Mouse (Mus musculus) stomach, embryonic 14.5 days (tissue): ENCODE measurements around the gene Lrrc9. TPM values are rescaled to one million over a fixed set of nuclear protein-coding genes. Genes with fewer than 3 reads are reported as not detected.

Experiments
- ATAC-seq: fragments of 200-750 bp; cut with Nextera tagmentation; 2 replicates; pipeline ENCODE4 v1.8.0; 2017; ENCODE audit warnings: low read depth, moderate TSS enrichment; ENCODE audit not compliant: insufficient number of reproducible peaks, insufficient read depth, low FRiP score
- H3K27ac ChIP-seq: fragments of 300-500 bp; sonication (generic); 2 replicates; pipeline ENCODE4 v1.5.1; 2014; ENCODE audit warnings: mild to moderate bottlenecking, low read length, moderate library complexity, mixed read lengths
- H3K27me3 ChIP-seq: fragments of 300-500 bp; sonication (generic); 2 replicates; pipeline ENCODE4 v1.6.1; 2014; ENCODE audit warnings: low read length, control low read depth, mixed read lengths; ENCODE audit not compliant: control insufficient read depth, insufficient read depth
- H3K36me3 ChIP-seq: fragments of 300-500 bp; sonication (generic); 2 replicates; pipeline ENCODE4 v1.6.1; 2014; ENCODE audit warnings: mild to moderate bottlenecking, control low read depth, low read length, moderate library complexity, mixed read lengths; ENCODE audit not compliant: control insufficient read depth, insufficient read depth
- H3K4me1 ChIP-seq: fragments of 300-500 bp; sonication (generic); 2 replicates; pipeline ENCODE4 v1.6.1; 2014; ENCODE audit warnings: low read length, control low read depth, mixed read lengths; ENCODE audit not compliant: control insufficient read depth, insufficient read depth
- H3K4me2 ChIP-seq: fragments of 300-500 bp; sonication (generic); replicated peaks from 2 replicates; pipeline ENCODE4 v1.6.1; 2014; ENCODE audit warnings: low read depth, low read length, control low read depth
- H3K4me3 ChIP-seq: fragments of 300-500 bp; sonication (generic); 2 replicates; pipeline ENCODE4 v1.5.1; 2014; ENCODE audit warnings: low read depth, low read length, control low read depth
- H3K9ac ChIP-seq: fragments of 300-500 bp; sonication (generic); replicated peaks from 2 replicates; pipeline ENCODE4 v1.6.1; 2014; ENCODE audit warnings: low read depth, mild to moderate bottlenecking, control low read depth, low read length, moderate library complexity, mixed read lengths
- H3K9me3 ChIP-seq: fragments of 300-500 bp; sonication (generic); 2 replicates; pipeline ENCODE4 v1.6.1; 2016; ENCODE audit warnings: low read depth, low read length, control low read depth; ENCODE audit not compliant: control insufficient read depth
- WGBS: fragments of 180-500 bp; shearing (Covaris S2); extraction: QIAGEN DNeasy Blood & Tissue Kit; methylation state at CpG from one replicate; pipeline ENCODE4 v1.1.7; 2014; 5-methylcytosine and 5-hydroxymethylcytosine counted together
- polyA plus RNA-seq: library from polyadenylated mRNA; unstranded; fragments of >200 nt; fragmentation: Nextera tagmentation; extraction: Ambion mirVana; gene quantifications from 2 replicates; pipeline ENCODE4 v1.2.1, GENCODE M21; 2014

The Lrrc9 gene
- polyA plus RNA-seq, 1 experiment from 2014 or later = 0.42 TPM

DNA sequence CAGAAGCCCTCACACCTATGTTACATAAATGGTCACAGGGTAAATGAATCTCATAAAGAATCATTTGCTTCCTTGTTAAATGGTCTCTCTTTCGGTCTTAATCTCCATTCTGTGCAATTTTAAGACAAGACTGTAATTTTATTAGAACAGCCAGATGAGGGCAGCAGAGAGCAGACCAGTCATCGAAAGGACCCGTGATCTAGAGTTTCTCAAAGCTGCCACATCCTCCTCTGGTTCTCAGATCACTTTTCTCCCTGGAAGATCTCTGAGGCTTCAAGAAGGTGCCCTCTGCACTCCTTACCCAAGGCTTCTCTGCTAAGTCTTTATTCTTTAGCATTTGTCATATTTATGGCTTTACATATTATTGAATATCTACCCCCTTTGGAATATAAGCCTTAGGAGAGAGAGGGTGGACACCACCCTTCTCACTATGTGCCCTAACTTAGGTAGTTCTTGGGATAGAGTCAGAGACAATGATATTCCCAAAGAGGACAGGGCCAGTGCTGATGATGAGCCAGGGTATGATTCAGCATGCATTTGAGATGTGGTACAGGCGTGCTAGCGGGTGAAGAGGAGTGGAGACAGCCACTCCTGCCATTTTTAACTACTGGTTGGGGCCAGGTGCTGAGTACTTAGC lies 20.3 kb downstream of the Lrrc9 start:
- no peak overlapping the region for H3K9ac ChIP-seq
- no peaks in the 10 kb centered on the region for H3K9me3 ChIP-seq
- H3K4me3 ChIP-seq = no peak overlapping the region
- no peaks in the 10 kb centered on the region for H3K27me3 ChIP-seq
- H3K4me2 ChIP-seq = no peak overlapping the region
- ATAC-seq = peak; percentile 10; the same call in 1 of the 2 replicates
- H3K36me3 ChIP-seq = no peaks in the 10 kb centered on the region
- no peaks in the 10 kb centered on the region for H3K4me1 ChIP-seq
- 44% methylated on average over 5 of the region's 5 CpGs for WGBS
- no peak overlapping the region for H3K27ac ChIP-seq

DNA sequence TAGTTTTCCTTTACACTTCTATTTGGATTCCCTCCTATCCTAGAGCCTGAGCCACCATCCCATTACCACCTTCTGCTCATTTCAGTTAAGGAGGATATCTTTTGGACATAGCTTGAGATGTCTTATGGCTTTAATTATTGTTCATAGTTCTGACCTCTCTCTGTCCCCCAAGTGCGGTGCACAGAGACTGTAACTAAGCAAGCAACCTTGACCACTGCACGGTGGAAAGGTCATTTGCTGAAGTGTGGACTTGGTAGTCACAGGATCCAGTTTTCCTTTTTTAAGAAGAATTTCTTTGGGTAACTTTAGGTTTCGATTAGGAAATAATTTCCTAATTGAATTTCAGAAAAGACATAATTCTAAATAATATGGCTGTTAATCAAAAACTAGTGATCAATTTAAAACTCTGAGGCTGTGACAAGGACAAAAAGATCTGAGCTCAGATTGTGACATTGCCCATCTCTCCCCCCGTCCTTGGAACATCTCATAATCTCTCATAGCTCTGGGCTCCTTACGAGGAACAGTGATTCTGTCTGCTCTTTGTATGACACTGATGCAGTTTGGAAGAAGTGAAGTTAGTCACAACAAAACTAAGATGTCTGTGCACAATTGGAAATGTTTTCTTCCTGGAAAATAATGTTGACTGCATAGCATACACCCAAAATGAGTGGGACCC lies 24.3 kb downstream of the Lrrc9 start:
- Histone ChIP-seq H3K36me3 (no peaks in the 10 kb centered on the region), H3K4me3 (no peak overlapping the region), H3K9me3 (no peaks in the 10 kb centered on the region), H3K9ac (no peak overlapping the region), H3K4me2 (no peak overlapping the region), H3K27me3 (no peaks in the 10 kb centered on the region), H3K4me1 (no peaks in the 10 kb centered on the region), H3K27ac (no peak overlapping the region)
- ATAC-seq = no peak
- 86% methylated on average over 5 of the region's 5 CpGs for WGBS

DNA sequence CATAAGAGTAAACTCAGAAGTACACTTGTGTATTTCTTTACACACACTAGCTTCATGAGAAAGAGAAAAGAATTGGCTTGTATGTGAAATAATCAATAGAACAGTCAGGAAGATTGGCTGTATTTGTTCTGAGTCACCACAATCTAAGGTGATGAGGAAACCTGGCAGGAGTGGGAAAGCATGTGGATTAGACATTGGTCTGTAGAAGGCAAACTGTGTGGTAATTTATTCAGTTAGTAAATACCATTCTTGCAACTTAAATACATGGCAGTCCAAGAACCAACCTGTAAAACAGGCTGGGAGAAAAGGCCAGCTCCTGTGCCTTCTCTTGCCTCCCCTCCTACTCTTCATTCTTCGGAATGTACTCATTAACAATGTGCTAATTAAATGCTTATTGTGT lies 25.6 kb downstream of the Lrrc9 start:
- Histone ChIP-seq H3K9me3 (no peaks in the 10 kb centered on the region), H3K27me3 (no peaks in the 10 kb centered on the region), H3K4me1 (no peaks in the 10 kb centered on the region), H3K27ac (no peak overlapping the region), H3K36me3 (no peaks in the 10 kb centered on the region), H3K4me3 (no peak overlapping the region), H3K9ac (no peak overlapping the region), H3K4me2 (no peak overlapping the region)
- no peak for ATAC-seq
- 87% methylated on average over 1 of the region's 1 CpGs for WGBS

DNA sequence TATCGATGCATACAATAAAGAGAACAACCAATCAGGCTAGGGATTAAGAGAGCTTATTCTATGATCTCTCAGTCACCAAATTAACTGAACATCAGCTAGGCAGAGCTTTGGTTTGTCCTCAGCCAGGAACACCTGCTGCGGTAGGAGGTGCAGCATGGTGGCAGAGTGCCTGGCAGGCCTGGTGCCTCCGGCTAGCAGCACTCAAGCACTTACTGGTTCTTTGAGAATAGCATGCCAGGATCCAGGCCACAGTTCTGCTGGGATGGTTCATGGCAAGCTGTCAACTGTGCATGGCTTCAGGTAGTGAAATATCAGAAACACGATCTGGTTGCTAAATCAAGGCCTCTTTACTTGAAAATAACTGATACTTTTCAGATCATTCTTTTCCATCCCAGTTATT lies 26.1 kb downstream of the Lrrc9 start:
- H3K4me1 ChIP-seq = no peaks in the 10 kb centered on the region
- H3K9me3 ChIP-seq = no peaks in the 10 kb centered on the region
- H3K27ac ChIP-seq = no peak overlapping the region
- 94% methylated on average over 4 of the region's 4 CpGs for WGBS
- ATAC-seq = no peak
- no peaks in the 10 kb centered on the region for H3K27me3 ChIP-seq
- H3K9ac ChIP-seq = no peak overlapping the region
- H3K4me2 ChIP-seq = no peak overlapping the region
- no peaks in the 10 kb centered on the region for H3K36me3 ChIP-seq
- no peak overlapping the region for H3K4me3 ChIP-seq

DNA sequence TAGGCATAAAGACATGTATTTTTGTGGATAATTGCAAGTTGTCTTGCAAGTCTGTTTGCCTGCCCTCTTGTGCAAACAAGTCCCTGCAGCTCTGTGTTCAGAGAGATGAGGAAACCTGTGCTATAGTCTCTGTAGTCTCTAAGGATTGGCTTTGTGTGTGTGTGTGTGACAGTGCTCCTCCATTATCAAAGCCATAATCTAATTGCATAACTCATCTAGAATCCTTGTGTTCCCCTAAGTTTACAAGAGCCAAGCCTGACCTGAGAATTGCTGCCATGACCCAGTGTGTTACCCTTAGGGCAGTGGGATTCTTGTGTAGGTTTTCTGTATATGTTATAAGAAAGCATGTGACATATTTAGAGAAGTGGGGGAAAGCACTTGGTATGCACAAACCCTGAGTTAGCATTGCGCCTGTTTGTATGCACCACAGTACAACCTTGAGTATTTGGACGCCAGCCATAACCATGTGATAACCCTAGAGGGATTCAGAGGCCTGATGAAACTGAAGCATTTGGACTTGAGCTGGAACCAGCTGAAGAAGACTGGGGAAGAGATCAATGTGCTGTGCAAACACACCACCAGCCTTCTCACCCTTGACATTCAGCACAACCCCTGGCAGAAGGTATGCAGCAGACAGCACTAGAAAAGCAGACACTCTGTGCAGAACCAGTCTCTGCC lies 35.2 kb downstream of the Lrrc9 start:
- 79% methylated on average over 2 of the region's 2 CpGs for WGBS
- no peaks in the 10 kb centered on the region for H3K27me3 ChIP-seq
- H3K9ac ChIP-seq = no peak overlapping the region
- H3K36me3 ChIP-seq = no peaks in the 10 kb centered on the region
- no peaks in the 10 kb centered on the region for H3K9me3 ChIP-seq
- ATAC-seq = no peak
- no peaks in the 10 kb centered on the region for H3K4me1 ChIP-seq
- no peak overlapping the region for H3K27ac ChIP-seq
- H3K4me2 ChIP-seq = no peak overlapping the region
- H3K4me3 ChIP-seq = no peak overlapping the region

DNA sequence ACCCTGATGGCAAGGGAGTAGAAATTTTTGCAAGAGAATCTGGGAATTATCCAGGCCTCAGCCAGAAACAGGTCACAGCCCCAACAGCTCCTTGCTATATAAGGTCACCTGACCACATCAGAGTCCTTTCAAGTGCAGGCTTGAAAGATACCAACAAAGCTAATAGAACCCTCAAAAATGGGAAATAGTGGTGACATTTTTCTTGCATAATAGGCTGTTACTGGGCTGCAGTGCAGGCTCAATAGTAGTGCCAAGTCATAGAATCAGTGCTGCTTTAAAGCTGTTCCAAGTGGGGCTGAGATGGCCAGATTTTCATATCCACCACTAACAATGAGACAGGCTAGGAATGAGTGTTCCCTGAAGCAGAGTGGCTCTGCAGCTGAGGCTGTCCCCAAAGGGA lies 40.6 kb downstream of the Lrrc9 start:
- ATAC-seq = no peak
- H3K4me3 ChIP-seq = no peak overlapping the region
- no peaks in the 10 kb centered on the region for H3K36me3 ChIP-seq
- no peak overlapping the region for H3K4me2 ChIP-seq
- H3K27me3 ChIP-seq = no peaks in the 10 kb centered on the region
- H3K9ac ChIP-seq = no peak overlapping the region
- no peaks in the 10 kb centered on the region for H3K4me1 ChIP-seq
- no peaks in the 10 kb centered on the region for H3K9me3 ChIP-seq
- no peak overlapping the region for H3K27ac ChIP-seq

DNA sequence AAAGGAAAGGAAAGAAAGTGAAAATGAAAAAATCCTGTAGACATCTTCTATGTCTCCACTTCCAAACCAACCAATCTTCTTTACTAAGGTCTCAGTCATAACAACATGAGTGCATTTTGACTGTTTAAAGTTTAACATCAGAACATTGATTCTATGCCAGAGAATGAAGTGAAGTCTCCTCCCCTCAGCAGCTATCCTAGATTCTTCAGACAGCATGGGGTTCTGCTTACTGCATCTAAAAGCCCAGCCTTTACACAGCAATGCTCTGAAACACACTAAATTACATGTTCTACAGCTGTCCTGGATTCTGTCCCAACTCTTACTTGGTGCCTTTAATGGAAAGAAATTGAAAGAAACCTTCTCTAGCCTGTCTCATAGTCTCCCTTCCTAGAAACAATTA lies 43.2 kb downstream of the Lrrc9 start:
- H3K4me1 ChIP-seq = no peaks in the 10 kb centered on the region
- ATAC-seq = no peak
- no peak overlapping the region for H3K27ac ChIP-seq
- H3K9me3 ChIP-seq = no peaks in the 10 kb centered on the region
- no peak overlapping the region for H3K9ac ChIP-seq
- no peak overlapping the region for H3K4me2 ChIP-seq
- no peak overlapping the region for H3K4me3 ChIP-seq
- no peaks in the 10 kb centered on the region for H3K36me3 ChIP-seq
- H3K27me3 ChIP-seq = no peaks in the 10 kb centered on the region

DNA sequence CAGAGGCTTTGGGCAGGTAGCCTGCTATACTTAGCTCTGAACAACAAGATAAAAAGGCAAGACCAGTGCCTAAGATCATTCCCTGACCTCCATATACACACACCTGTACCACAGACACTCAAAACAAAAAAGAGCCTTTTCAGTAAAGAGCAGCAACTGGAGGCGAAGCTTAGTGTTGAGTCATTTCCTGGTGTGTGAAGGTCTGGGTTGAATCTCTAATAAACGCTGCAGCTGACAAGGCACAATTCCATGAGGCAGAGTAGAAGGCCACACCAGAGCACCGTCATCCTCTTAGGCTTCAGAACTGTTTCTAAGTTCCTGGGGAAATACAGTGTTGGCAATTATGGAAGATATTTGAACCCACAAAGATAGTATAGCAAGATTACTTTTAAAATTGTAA lies 45.8 kb downstream of the Lrrc9 start:
- no peaks in the 10 kb centered on the region for H3K9me3 ChIP-seq
- H3K36me3 ChIP-seq = no peaks in the 10 kb centered on the region
- H3K9ac ChIP-seq = no peak overlapping the region
- H3K27me3 ChIP-seq = no peaks in the 10 kb centered on the region
- no peak overlapping the region for H3K27ac ChIP-seq
- WGBS = 59% methylated on average over 3 of the region's 3 CpGs
- no peak overlapping the region for H3K4me3 ChIP-seq
- H3K4me1 ChIP-seq = no peaks in the 10 kb centered on the region
- H3K4me2 ChIP-seq = no peak overlapping the region
- ATAC-seq = no peak
